Mouse (Mus musculus) bone marrow macrophage, adult 2 months (primary cell): ENCODE measurements around the gene Gm45140. TPM values are rescaled to one million over a fixed set of nuclear protein-coding genes. Genes with fewer than 3 reads are reported as not detected.

ENCODE experiments used
- H3K27ac ChIP-seq: 2 replicates; pipeline ENCODE4 v1.5.1; 2012; ENCODE audit warnings: low read depth, low read length; ENCODE audit not compliant: insufficient read depth
- H3K4me1 ChIP-seq: 2 replicates; pipeline ENCODE4 v1.6.1; 2012; ENCODE audit warnings: low read length; ENCODE audit not compliant: control insufficient read depth, insufficient read depth
- H3K4me3 ChIP-seq: 2 replicates; pipeline ENCODE4 v1.5.1; 2012; ENCODE audit warnings: mild to moderate bottlenecking, low read length, moderate library complexity; ENCODE audit not compliant: insufficient read depth
- CTCF ChIP-seq: IDR thresholded peaks from 2 replicates; pipeline ENCODE4 v1.5.1; 2012; ENCODE audit warnings: low read depth, mild to moderate bottlenecking, low read length, moderate library complexity
- POLR2A ChIP-seq: IDR thresholded peaks from 2 replicates; pipeline ENCODE4 v1.6.1; 2012; ENCODE audit warnings: mild to moderate bottlenecking, low read depth, low read length, borderline replicate concordance
- polyA plus RNA-seq: library from polyadenylated mRNA; stranded (reverse); fragments of >200 nt; gene quantifications from 2 replicates; pipeline ENCODE4 v1.2.4, GENCODE M21; 2012; ENCODE audit not compliant: missing spikeins, insufficient read depth, insufficient read length

Gene Gm45140
- polyA plus RNA-seq, 1 experiment, result 7.9 TPM

DNA sequence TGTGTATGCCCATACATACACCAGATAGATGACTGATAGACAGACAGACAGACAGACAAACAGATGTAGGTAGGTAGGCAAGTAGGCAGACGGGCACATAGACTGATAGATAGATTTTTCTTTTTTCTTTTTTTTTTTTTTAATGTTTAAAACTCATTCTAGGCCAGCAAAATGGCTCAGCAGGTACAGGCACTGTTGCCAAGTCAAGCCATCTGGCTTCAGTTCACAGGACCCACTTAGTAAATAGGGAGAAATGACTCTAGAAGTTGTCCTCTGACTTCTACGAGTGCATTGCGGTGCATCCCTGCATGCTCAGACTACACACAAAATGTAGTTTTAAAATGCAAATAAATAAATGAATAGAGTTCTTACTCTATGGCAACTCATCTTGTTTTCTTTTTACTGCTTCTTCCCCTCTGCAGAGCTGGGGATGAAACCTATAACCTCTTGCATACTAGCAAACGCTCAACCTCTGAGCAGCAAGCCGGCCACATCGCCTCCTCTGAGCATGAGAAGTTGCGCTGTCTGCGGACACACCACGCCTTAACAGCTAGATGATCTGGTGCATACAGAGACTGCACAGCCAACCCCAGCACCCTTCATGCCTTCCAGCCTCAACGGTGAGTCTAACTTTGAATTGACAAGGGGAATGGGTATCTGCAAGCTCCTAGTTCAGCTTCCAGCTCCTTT lies 41.6 kb downstream of the Gm45140 start:
- no peak overlapping the region for H3K27ac ChIP-seq
- no peak for TF ChIP-seq CTCF
- no peak for TF ChIP-seq POLR2A
- peaks cover 13% of the 10 kb centered on the region for H3K4me1 ChIP-seq
- no peak overlapping the region for H3K4me3 ChIP-seq

DNA sequence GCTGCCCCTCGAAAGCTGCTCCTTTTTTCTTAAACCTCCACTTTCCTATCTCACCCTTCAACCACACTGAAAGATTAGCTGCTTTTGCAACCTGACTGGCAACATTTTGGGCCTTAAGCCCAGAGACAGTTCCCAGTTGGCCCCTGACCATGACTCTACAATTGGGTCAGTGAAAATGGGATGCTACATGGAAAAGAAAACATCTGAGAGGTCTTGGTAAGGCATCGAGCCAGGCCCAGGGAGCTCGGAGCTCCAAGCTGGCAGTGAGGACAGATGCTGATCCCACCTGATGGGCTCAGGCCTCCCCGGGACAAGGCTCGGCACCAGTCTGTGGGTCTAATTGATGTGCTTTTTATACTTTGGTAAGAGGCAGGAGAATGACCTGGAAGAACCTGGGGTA lies 43.8 kb downstream of the Gm45140 start:
- no peak for TF ChIP-seq POLR2A
- TF ChIP-seq CTCF, result no peak
- Histone ChIP-seq H3K27ac (no peak overlapping the region), H3K4me3 (no peak overlapping the region), H3K4me1 (peaks cover 15% of the 10 kb centered on the region)

DNA sequence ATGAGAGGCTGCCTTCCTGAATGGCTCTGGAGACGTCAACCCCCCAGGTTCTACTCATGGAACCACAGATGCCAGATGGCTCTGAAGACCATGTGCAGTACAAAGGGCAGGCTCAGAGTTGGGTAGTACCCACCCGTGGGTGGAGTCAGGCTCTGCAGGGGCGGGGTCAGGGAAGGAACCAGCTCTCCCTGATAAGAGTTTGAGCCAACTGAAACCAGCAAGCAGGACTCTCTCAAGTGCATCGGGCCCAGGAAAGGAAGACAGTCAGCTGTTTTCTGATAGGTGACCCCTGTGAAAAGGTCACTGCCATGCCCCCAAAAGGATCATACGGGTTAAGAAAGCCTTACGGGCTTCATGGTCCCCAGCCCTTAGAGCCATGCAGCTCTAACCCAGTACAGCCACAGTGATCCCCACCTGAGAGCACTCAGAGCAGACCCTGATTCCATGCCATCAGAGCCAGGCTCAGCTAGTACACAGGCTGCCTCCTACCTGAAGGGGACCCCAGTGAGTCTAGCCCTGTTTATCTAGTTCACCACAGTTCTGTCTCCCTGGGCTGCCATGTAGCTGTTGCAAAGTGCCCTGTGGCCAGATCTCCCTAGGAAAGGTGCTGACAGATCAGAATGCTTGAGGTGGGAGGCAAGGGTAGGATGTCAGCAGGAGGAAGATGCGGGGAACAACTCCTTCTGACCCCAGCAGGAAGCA lies 44.7 kb downstream of the Gm45140 start:
- TF ChIP-seq CTCF (no peak), POLR2A (no peak)
- peaks cover 15% of the 10 kb centered on the region for H3K4me1 ChIP-seq
- no peak overlapping the region for H3K4me3 ChIP-seq
- no peak overlapping the region for H3K27ac ChIP-seq

DNA sequence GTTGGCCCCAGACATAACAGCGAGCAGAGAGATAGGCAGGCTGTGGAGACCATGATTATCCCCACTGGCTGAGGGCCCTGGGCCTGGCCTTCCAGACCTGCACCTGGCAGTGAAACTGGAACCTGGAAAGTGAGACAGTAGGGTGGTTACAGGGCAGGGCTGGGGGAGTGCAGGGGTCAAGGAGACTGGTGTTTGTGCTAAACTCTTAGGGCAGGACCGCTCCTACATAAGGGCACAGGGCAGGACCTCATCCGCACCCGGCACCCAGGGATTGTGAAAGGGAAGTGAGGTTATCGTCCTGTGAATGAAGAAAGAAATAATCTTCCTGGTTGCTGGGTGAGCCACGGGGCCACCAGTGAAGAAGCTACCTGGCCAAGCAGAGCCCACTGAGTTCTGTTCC lies 45.8 kb downstream of the Gm45140 start:
- Histone ChIP-seq H3K4me1 (peaks cover 12% of the 10 kb centered on the region), H3K4me3 (no peak overlapping the region), H3K27ac (no peak overlapping the region)
- TF ChIP-seq CTCF, result no peak
- no peak for TF ChIP-seq POLR2A

DNA sequence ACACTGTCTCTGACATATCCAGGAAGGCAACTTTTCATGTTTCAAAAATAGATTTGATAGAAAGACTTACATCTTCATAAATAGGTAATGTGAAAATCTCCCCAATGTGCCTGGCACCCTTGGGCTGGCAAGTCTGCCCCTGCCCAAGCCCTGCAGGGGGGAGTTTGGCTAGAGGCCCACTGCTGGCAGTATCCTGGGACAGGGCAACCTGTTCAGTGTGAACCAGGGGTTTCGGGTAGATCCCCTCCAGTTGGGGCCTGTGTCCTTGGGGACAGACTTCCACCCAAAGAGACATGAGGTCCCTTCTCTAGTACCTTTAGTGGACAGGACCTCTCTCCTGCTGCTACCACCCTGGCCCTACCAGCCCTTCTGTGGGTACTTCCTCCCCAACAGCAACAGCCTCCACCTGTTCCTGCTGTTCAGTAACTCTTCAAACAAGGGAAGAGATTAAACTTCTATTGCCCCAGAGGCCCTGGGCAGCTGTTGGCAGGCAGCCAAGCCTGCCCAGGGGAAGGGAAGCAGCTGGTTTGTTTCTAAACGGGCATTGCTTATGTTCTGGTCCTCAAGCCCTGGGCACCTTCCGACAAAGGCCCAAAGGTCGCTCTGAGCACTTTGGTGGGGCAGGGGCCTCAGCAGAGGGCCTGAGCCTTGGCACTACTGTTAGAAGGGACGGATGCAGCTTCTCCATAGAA lies 46.6 kb downstream of the Gm45140 start:
- H3K27ac ChIP-seq, result no peak overlapping the region
- H3K4me1 ChIP-seq, result peaks cover 12% of the 10 kb centered on the region
- no peak overlapping the region for H3K4me3 ChIP-seq
- TF ChIP-seq POLR2A (no peak), CTCF (no peak)

DNA sequence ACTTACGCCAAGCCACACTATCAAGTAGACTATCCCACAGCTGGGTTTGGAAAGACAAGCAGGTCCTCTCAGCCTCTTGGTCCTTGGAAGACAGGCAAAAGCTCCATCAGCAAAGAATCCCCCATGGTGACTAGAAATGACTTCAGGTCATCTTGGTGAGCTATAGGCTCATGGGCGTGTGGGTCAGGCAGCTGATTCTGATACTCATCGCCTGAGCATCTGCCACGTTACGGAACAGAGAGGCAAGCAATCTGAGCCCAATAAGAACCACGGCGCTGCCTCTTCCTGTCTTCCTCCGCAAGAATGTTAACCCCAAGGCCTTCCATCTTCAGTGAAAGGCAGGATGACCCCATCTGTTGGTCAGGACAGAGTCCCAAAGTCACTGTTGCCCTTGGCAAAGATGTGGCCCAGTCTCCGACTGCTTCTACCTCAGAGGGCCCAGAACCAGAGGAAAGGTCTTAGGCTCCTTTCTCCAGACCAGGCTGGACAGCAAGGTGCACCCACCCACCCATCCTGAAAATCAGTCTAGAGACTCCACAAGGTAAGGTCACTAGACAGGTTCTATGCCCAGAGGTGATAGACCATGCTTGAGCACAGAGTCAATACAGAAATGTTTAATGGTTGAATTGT lies 47.2 kb downstream of the Gm45140 start:
- TF ChIP-seq POLR2A (no peak), CTCF (no peak)
- no peak overlapping the region for H3K4me3 ChIP-seq

DNA sequence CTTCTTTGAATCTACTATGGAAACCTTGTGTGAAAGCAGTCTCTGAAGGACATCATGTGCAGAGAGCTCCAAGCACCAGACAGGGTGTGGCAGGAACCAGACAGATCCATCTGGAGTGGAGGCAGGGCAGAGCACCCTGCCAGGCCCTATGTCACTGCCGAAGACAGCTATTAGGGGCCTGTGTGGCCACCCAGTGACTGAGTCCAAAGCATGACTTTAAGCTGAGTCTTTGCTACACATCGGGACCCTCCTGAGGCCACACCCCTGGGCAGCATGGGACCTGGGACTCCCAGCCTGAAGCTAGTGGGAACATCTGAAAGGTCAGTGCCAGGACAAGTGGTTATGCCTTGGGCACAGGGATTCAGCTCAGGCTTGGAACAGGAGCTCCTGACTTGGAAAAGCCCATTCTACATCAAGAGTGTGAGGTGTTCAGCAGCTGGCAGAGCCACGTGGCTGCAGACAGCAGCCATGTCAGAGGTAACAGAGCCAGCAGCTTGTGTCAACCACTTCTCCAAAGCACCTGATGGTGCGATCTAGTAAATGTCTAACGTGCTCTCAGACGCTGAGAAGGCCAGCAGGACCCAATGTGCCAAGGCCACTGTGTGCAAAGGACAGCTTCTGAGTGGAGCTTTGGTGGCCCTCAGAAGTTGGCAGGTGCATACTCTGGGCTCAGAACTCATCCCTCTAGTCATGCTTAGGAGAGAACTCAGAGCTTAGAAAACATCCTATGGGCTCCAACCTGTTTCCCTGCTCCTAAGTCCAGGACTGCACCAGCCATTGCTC lies 48.3 kb downstream of the Gm45140 start:
- TF ChIP-seq CTCF (no peak), POLR2A (no peak)
- no peak overlapping the region for H3K4me3 ChIP-seq
- H3K4me1 ChIP-seq, result peaks cover 12% of the 10 kb centered on the region
- no peak overlapping the region for H3K27ac ChIP-seq

More for the DNA sequence above, 47.2 kb downstream of the Gm45140 start:
- H3K27ac ChIP-seq, result no peak overlapping the region
- peaks cover 12% of the 10 kb centered on the region for H3K4me1 ChIP-seq

DNA sequence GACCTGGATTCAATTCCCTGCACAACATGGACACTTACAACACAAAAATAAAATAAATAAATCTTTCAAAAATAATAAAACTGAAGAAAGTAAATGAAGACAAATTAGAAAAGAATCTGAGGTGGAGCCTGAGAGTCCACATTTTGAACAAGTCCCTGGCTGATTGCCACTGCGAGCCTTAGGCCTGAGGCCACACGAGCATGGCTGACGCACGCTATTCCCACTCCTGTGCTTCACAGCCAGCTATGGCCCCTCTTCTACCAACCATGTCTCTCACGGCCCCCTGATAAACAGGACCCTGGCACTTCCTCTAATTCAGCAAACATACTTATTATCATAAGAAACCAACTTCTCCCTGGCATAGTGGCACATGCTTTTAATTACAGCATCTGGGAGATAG lies 49.0 kb downstream of the Gm45140 start:
- no peak overlapping the region for H3K4me3 ChIP-seq
- H3K27ac ChIP-seq, result no peak overlapping the region
- TF ChIP-seq POLR2A (no peak), CTCF (no peak)
- H3K4me1 ChIP-seq, result peaks cover 12% of the 10 kb centered on the region

DNA sequence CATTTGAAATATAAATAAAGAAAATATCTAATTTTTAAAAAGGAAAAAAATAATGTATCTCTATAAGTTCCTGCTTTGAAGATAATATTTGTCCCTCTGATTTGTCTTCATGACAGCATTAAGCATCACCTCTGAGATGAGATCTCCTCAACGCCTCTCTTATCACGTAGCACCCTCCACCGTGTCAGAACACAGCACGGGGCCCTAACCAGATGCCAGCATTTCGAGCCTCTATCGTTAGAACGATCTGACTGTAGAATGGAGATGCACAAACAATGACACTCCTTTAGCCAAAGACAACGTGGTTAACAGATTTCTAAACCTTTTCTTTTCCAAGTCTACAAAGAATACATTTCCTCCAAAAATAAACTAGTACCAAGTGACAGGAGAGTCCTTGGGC lies 51.6 kb downstream of the Gm45140 start:
- Histone ChIP-seq H3K4me3 (no peak overlapping the region), H3K27ac (no peak overlapping the region), H3K4me1 (peaks cover 2% of the 10 kb centered on the region)
- TF ChIP-seq POLR2A (no peak), CTCF (no peak)
